Mouse (Mus musculus) MEL (cell line): ENCODE results near the gene Gtf3c6. TPM values are rescaled to one million over a fixed set of nuclear protein-coding genes. Genes with fewer than 3 reads are reported as not detected.

Experiments
- DNase-seq: peaks from one replicate; pipeline ENCODE4 v3.0.0; 2011; ENCODE audit warnings: low read depth, low spot score
- H3K27ac ChIP-seq: 2 replicates; pipeline ENCODE4 v1.5.1; 2012; ENCODE audit warnings: low read depth, mild to moderate bottlenecking, control low read depth, low read length, moderate library complexity; ENCODE audit not compliant: control insufficient read depth
- H3K27me3 ChIP-seq, 2 experiments: fragments of 150-350 bp in 1 of 2; sonication (generic) in 1 of 2; 2 replicates each; pipeline ENCODE4 v1.6.1; 2012; ENCODE audit warnings: low read length in 2 of 2, mild to moderate bottlenecking in 2 of 2, improper control_type of control experiment in 1 of 2, moderate library complexity in 1 of 2; ENCODE audit not compliant: insufficient read depth in 2 of 2, control insufficient read depth in 1 of 2
- H3K36me3 ChIP-seq, 2 experiments: 2 replicates each; pipeline ENCODE4 v1.6.1; 2012 to 2014; ENCODE audit warnings: low read length in 2 of 2, improper control_type of control experiment in 1 of 2, inconsistent platforms in 1 of 2, mild to moderate bottlenecking in 1 of 2; ENCODE audit not compliant: insufficient read depth in 2 of 2, control insufficient read depth in 1 of 2
- H3K4me1 ChIP-seq, 2 experiments: fragments of 150-350 bp in 1 of 2; sonication (generic) in 1 of 2; 2 replicates each; pipeline ENCODE4 v1.6.1; 2012; ENCODE audit warnings: low read length in 2 of 2, improper control_type of control experiment in 1 of 2, mild to moderate bottlenecking in 1 of 2; ENCODE audit not compliant: insufficient read depth in 2 of 2, control insufficient read depth in 1 of 2
- H3K4me3 ChIP-seq, 2 experiments: fragments of 150-350 bp in 1 of 2; sonication (generic) in 1 of 2; 2 replicates each; pipeline ENCODE4 v1.5.1; 2012; ENCODE audit warnings: low read depth in 2 of 2, low read length in 2 of 2, mild to moderate bottlenecking in 2 of 2, moderate library complexity in 2 of 2, control low read depth in 1 of 2, improper control_type of control experiment in 1 of 2; ENCODE audit not compliant: control insufficient read depth in 1 of 2, insufficient read depth in 1 of 2
- H3K79me2 ChIP-seq: 2 replicates; pipeline ENCODE4 v1.6.1; 2012; ENCODE audit warnings: mild to moderate bottlenecking, low read length, moderate library complexity; ENCODE audit not compliant: control insufficient read depth, poor library complexity, insufficient read depth
- H3K9ac ChIP-seq: 2 replicates; pipeline ENCODE4 v1.6.1; 2012; ENCODE audit warnings: low read depth, mild to moderate bottlenecking, control low read depth, low read length, moderate library complexity; ENCODE audit not compliant: control insufficient read depth, poor library complexity, severe bottlenecking
- H3K9me3 ChIP-seq: fragments of 150-350 bp; sonication (generic); replicated peaks from 2 replicates; pipeline ENCODE4 v1.6.1; 2012; ENCODE audit warnings: mild to moderate bottlenecking, low read length, improper control_type of control experiment, moderate library complexity; ENCODE audit not compliant: insufficient read depth
- CHD1 ChIP-seq: IDR thresholded peaks from 2 replicates; pipeline ENCODE4 v1.6.1; 2012; ENCODE audit warnings: low read depth, mild to moderate bottlenecking, inconsistent platforms, low read length, improper control_type of control experiment
- CHD2 ChIP-seq: IDR thresholded peaks from 2 replicates; pipeline ENCODE4 v1.6.1; 2011; ENCODE audit warnings: low read length, improper control_type of control experiment
- E2F4 ChIP-seq: IDR thresholded peaks from 2 replicates; pipeline ENCODE4 v1.6.1; 2011; ENCODE audit warnings: low read depth, low read length, improper control_type of control experiment, borderline replicate concordance
- ELF1 ChIP-seq: IDR thresholded peaks from 2 replicates; pipeline ENCODE4 v1.6.1; 2014; ENCODE audit warnings: low read depth, mild to moderate bottlenecking, inconsistent platforms, low read length, improper control_type of control experiment, moderate library complexity
- GABPA ChIP-seq: IDR thresholded peaks from 2 replicates; pipeline ENCODE4 v1.6.1; 2012; ENCODE audit warnings: low read depth, mild to moderate bottlenecking, inconsistent platforms, low read length, improper control_type of control experiment, moderate library complexity
- GATA1 ChIP-seq: IDR thresholded peaks from 2 replicates; pipeline ENCODE4 v1.6.1; 2011; ENCODE audit warnings: low read depth, low read length, improper control_type of control experiment
- JUND ChIP-seq: IDR thresholded peaks from 2 replicates; pipeline ENCODE4 v1.6.1; 2011; ENCODE audit warnings: low read depth, mild to moderate bottlenecking, improper control_type of control experiment, low read length
- KAT2A ChIP-seq: conservative IDR thresholded peaks from 2 replicates; pipeline ENCODE4 v1.6.1; 2012; ENCODE audit warnings: low read depth, low read length, improper control_type of control experiment, inconsistent platforms
- MAFK ChIP-seq: IDR thresholded peaks from 2 replicates; pipeline ENCODE4 v1.6.1; 2011; ENCODE audit warnings: low read depth, mild to moderate bottlenecking, low read length, improper control_type of control experiment, borderline replicate concordance
- MAX ChIP-seq: IDR thresholded peaks from 2 replicates; pipeline ENCODE4 v1.6.1; 2011; ENCODE audit warnings: low read length, improper control_type of control experiment
- MAZ ChIP-seq: IDR thresholded peaks from 2 replicates; pipeline ENCODE4 v1.6.1; 2012; ENCODE audit warnings: low read depth, mild to moderate bottlenecking, inconsistent platforms, low read length, improper control_type of control experiment
- MEF2A ChIP-seq: IDR thresholded peaks from 2 replicates; pipeline ENCODE4 v1.6.1; 2014; ENCODE audit warnings: low read depth, mild to moderate bottlenecking, inconsistent platforms, low read length, improper control_type of control experiment; ENCODE audit not compliant: poor library complexity, insufficient replicate concordance, severe bottlenecking; ENCODE audit errors: extremely low read depth
- MXI1 ChIP-seq: IDR thresholded peaks from 2 replicates; pipeline ENCODE4 v1.6.1; 2011; ENCODE audit warnings: mild to moderate bottlenecking, low read depth, low read length, improper control_type of control experiment
- NELFE ChIP-seq: IDR thresholded peaks from 2 replicates; pipeline ENCODE4 v1.6.1; 2011; ENCODE audit warnings: low read depth, low read length, improper control_type of control experiment
- NRF1 ChIP-seq: IDR thresholded peaks from 2 replicates; pipeline ENCODE4 v1.6.1; 2014; ENCODE audit warnings: low read depth, mild to moderate bottlenecking, inconsistent platforms, low read length, improper control_type of control experiment, moderate library complexity; ENCODE audit not compliant: poor library complexity, insufficient read depth, severe bottlenecking
- POLR2A ChIP-seq, 2 experiments: IDR thresholded peaks; 2 replicates each; pipeline ENCODE4 v1.6.1; 2011 to 2012; ENCODE audit warnings: low read length in 2 of 2, mild to moderate bottlenecking in 2 of 2, control low read depth in 1 of 2, improper control_type of control experiment in 1 of 2, low read depth in 1 of 2, moderate library complexity in 1 of 2; ENCODE audit not compliant: control insufficient read depth in 1 of 2, insufficient read depth in 1 of 2, poor library complexity in 1 of 2
- POLR2AphosphoS5 ChIP-seq: IDR thresholded peaks from 2 replicates; pipeline ENCODE4 v1.6.1; 2012; ENCODE audit warnings: low read depth, borderline replicate concordance, mild to moderate bottlenecking, inconsistent platforms, low read length, moderate library complexity, mixed read lengths
- RAD21 ChIP-seq: IDR thresholded peaks from 2 replicates; pipeline ENCODE4 v1.6.1; 2011; ENCODE audit warnings: mild to moderate bottlenecking, low read depth, low read length, improper control_type of control experiment
- RCOR1 ChIP-seq: IDR thresholded peaks from 2 replicates; pipeline ENCODE4 v1.6.1; 2012; ENCODE audit warnings: low read depth, mild to moderate bottlenecking, inconsistent platforms, low read length, improper control_type of control experiment
- SIN3A ChIP-seq: IDR thresholded peaks from 2 replicates; pipeline ENCODE4 v1.6.1; 2012; ENCODE audit warnings: low read length, improper control_type of control experiment, inconsistent platforms
- SMC3 ChIP-seq: IDR thresholded peaks from 2 replicates; pipeline ENCODE4 v1.6.1; 2011; ENCODE audit warnings: low read depth, low read length, improper control_type of control experiment
- TBP ChIP-seq: IDR thresholded peaks from 2 replicates; pipeline ENCODE4 v1.8.0; 2011; ENCODE audit warnings: low read depth, low read length, improper control_type of control experiment
- TCF12 ChIP-seq: IDR thresholded peaks from 2 replicates; pipeline ENCODE4 v1.6.1; 2014; ENCODE audit warnings: low read depth, mild to moderate bottlenecking, inconsistent platforms, low read length, improper control_type of control experiment, moderate library complexity
- USF2 ChIP-seq, 2 experiments: IDR thresholded peaks; 2 replicates each; pipeline ENCODE4 v1.6.1; 2011 to 2012; ENCODE audit warnings: improper control_type of control experiment in 2 of 2, low read length in 2 of 2, borderline replicate concordance in 1 of 2, inconsistent platforms in 1 of 2, low read depth in 1 of 2, mild to moderate bottlenecking in 1 of 2; ENCODE audit not compliant: insufficient read depth in 1 of 2
- ZC3H11A ChIP-seq: IDR thresholded peaks from 2 replicates; pipeline ENCODE4 v1.6.1; 2012; ENCODE audit warnings: low read depth, mild to moderate bottlenecking, inconsistent platforms, low read length, improper control_type of control experiment
- ZKSCAN1 ChIP-seq: IDR thresholded peaks from 2 replicates; pipeline ENCODE4 v1.6.1; 2012; ENCODE audit warnings: low read depth, mild to moderate bottlenecking, inconsistent platforms, low read length, improper control_type of control experiment, moderate library complexity
- polyA plus RNA-seq, 2 experiments: library from polyadenylated mRNA; stranded (reverse) in 1 of 2; unstranded in 1 of 2; fragments of >175 nt in 1 of 2; fragments of >200 nt in 1 of 2; gene quantifications; 2 replicates each; pipeline versions ENCODE4 v1.2.1 to v1.2.4; 2012; ENCODE audit warnings: low replicate concordance in 2 of 2, low read depth in 1 of 2; ENCODE audit not compliant: insufficient read length in 2 of 2, insufficient read depth in 1 of 2, missing spikeins in 1 of 2
- total RNA-seq: library from RNA; depleted of rRNA; stranded (reverse); fragments of 300-350 nt; gene quantifications from 2 replicates; pipeline ENCODE4 v1.2.3, GENCODE M21; 2012

The Gtf3c6 gene
- total and polyA plus RNA-seq, 3 experiments, result 42.0 to 56.6 TPM; not detected in 1

DNA sequence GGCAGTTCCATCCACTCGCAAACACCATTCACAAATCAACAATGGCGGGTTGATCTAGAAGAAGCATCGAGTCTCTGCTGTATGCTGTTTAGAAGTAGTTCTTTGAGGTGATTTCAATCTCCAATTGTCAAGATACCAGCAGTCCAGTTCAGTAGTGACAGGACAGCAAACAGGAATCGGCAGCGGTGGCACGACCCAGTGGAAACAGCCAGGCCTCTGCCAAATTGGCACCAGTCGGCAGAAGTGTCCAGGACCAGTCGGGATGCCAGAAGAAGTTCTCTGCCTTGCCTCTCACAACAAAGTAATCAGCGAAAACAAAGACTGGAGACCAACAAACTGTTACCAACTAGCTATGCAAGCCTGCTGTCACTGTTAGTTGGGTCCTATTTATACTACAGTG, 25.7 kb upstream of the Gtf3c6 start:
- TF ChIP-seq TCF12, result no peak
- no peak for TF ChIP-seq MAZ
- TF ChIP-seq JUND, result no peak
- TF ChIP-seq POLR2AphosphoS5, result no peak
- TF ChIP-seq ELF1, result no peak
- TF ChIP-seq ZC3H11A, result no peak
- no peak for TF ChIP-seq MAFK
- no peak for TF ChIP-seq NRF1
- no peak for TF ChIP-seq MXI1
- TF ChIP-seq CHD2, result no peak
- TF ChIP-seq RCOR1, result no peak
- no peak for TF ChIP-seq ZKSCAN1

DNA sequence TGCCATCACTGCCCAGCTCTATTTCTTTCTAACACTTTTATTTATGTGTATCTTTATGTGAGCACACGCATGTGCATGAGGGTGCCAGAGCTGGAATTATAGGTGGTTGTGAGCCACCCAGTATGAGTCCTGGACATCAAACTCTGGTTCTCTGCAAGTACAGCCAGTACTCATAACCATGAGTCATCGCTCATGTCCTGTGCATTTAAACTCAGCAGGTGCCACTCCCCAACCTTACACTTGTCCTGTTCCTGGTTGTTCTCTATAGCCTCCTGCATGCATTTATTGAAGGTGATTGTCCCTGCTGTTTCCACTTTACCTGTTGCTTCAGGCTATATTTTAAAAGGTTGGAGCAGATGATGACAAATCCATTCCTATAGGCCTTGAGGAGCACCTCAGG, 23.7 kb upstream of the Gtf3c6 start:
- peaks cover 0 to 2% of the 10 kb centered on the region in 2 experiments; a peak in 2 of 4 replicates for H3K4me1 ChIP-seq
- no peak overlapping the region for H3K4me3 ChIP-seq
- no peaks in the 10 kb centered on the region; a peak in 1 of 4 replicates for H3K36me3 ChIP-seq
- H3K27me3 ChIP-seq, result no peaks in the 10 kb centered on the region
- TF ChIP-seq MAX, result no peak
- TF ChIP-seq GABPA, result no peak
- TF ChIP-seq ZC3H11A, result no peak
- TF ChIP-seq GATA1, result no peak
- TF ChIP-seq MAZ, result no peak
- no peaks in the 10 kb centered on the region for H3K9me3 ChIP-seq
- no peak for DNase-seq
- no peaks in the 10 kb centered on the region for H3K79me2 ChIP-seq
- no peak overlapping the region for H3K27ac ChIP-seq
- no peak overlapping the region for H3K9ac ChIP-seq

More for the DNA sequence above, 25.7 kb upstream of the Gtf3c6 start:
- Histone ChIP-seq H3K27me3 (no peaks in the 10 kb centered on the region), H3K4me1 (no peaks in the 10 kb centered on the region), H3K4me3 (no peak overlapping the region), H3K9me3 (no peaks in the 10 kb centered on the region), H3K36me3 (no peaks in the 10 kb centered on the region), H3K27ac (no peak overlapping the region), H3K9ac (no peak overlapping the region), H3K79me2 (no peaks in the 10 kb centered on the region)
- no peak for DNase-seq

DNA sequence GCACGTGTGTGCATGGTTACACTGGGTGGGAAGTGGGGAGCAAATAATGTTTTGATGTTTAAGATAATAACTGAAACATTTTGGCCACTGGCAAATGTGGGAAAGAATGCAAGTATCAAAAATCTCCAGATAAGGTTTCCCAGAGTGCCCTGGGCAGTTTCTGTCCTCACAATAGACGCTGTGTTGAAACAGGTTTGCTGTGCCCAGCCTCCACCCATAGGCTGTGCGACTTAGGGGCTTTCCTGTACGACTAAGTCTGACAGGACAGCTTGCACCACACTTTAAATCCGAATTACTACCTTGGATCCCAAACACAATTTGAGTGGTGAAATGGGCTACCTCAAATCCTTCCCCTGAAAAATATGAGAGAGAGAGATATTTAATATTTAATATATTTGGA, 20.4 kb upstream of the Gtf3c6 start:
- no peak for TF ChIP-seq KAT2A
- TF ChIP-seq CHD1, result no peak
- no peak for TF ChIP-seq NELFE
- no peak for TF ChIP-seq MAFK
- TF ChIP-seq RCOR1, result no peak
- no peak for TF ChIP-seq RAD21
- TF ChIP-seq SIN3A, result no peak
- TF ChIP-seq SMC3, result no peak
- no peak for TF ChIP-seq MEF2A
- no peak for TF ChIP-seq E2F4
- no peak for TF ChIP-seq ELF1
- no peak for TF ChIP-seq GABPA
- no peak for TF ChIP-seq ZKSCAN1
- TF ChIP-seq MAX, result no peak
- TF ChIP-seq POLR2A (IDR thresholded peaks at IDR 0.05; ENCODE audit: control insufficient read depth in 1 of 2, insufficient read depth in 1 of 2, low read depth in 1 of 2, low read length in 2 of 2, poor library complexity in 1 of 2), result no peak
- no peak for TF ChIP-seq USF2 (IDR thresholded peaks at IDR 0.05; ENCODE audit: borderline replicate concordance in 1 of 2, insufficient read depth in 1 of 2, low read depth in 1 of 2, low read length in 2 of 2)
- no peak for TF ChIP-seq TBP
- peaks cover 0 to 17% of the 10 kb centered on the region in 2 experiments; a peak in 2 of 4 replicates for H3K36me3 ChIP-seq
- no peak overlapping the region for H3K9ac ChIP-seq
- DNase-seq, result no peak
- H3K4me1 ChIP-seq, result peaks cover 9 to 26% of the 10 kb centered on the region in 2 experiments
- H3K9me3 ChIP-seq, result no peaks in the 10 kb centered on the region
- H3K4me3 ChIP-seq, result no peak overlapping the region
- no peaks in the 10 kb centered on the region for H3K79me2 ChIP-seq
- no peak overlapping the region for H3K27ac ChIP-seq
- no peaks in the 10 kb centered on the region for H3K27me3 ChIP-seq
